In genomic region chr19:43957881-43958280, GRCm38 (mm10) we compare ENCODE assay signal across 16 mouse cellular contexts. TPM values are rescaled to one million over a fixed set of nuclear protein-coding genes. Genes with fewer than 3 reads are reported as not detected.
DNase-seq lines count a peak whose midpoint lies in the region; ATAC-seq lines count a peak whose summit lies in the region.
"Had no signal": no experiment of that assay in that cellular context is flagged by ENCODE, and none has a peak within 500 bp of the region (broad histone marks: within the 10 kb centered on the region; RNA-seq: fewer than 3 reads in every experiment).

No protein-coding gene starts in this region.

- H3K4me3 ChIP-seq in lung, embryonic 16.5 days (ENCODE audit: low read length) = no peak overlapping the region
- H3K4me3 ChIP-seq: gastrocnemius, adult 2 months; hindbrain, embryonic 12.5 days; kidney, embryonic 15.5 days; liver, embryonic 12.5 days had no signal

- peak overlapping the region; percentile 47 for H3K27ac ChIP-seq in lung, embryonic 16.5 days (ENCODE audit: low read length)
- H3K27ac ChIP-seq: gastrocnemius, adult 2 months; hindbrain, embryonic 12.5 days; kidney, embryonic 15.5 days; liver, embryonic 12.5 days had no signal

- peaks cover 8% of the 10 kb centered on the region for H3K4me1 ChIP-seq in lung, embryonic 16.5 days (replicated peaks; ENCODE audit: control insufficient read depth, insufficient read depth, low read length)
- H3K4me1 ChIP-seq: hindbrain, embryonic 12.5 days; liver, embryonic 12.5 days had no signal

- 60% methylated on average over 4 of the region's 4 CpGs for WGBS in lung, embryonic 16.5 days

- no peak for DNase-seq in lung, postnatal 10 days
- peak; percentile 68 to 73 for DNase-seq in layer of hippocampus, adult 8-10 months (ENCODE audit: low spot score in 2 of 2)
- DNase-seq in left cerebral cortex, postnatal 36 days (ENCODE audit: low spot score in 2 of 2) = peak; percentile 62 to 63
- DNase-seq in telencephalon, adult 2 months (ENCODE audit: low read depth, low spot score) = peak; percentile 90
- no peak for DNase-seq in kidney, adult 18-20 months
- no peak for DNase-seq in retina, postnatal 1 day

- H3K36me3 ChIP-seq in lung, embryonic 16.5 days (ENCODE audit: control insufficient read depth, insufficient read depth, low read length) = no peaks in the 10 kb centered on the region
- H3K36me3 ChIP-seq: hindbrain, embryonic 12.5 days; kidney, embryonic 15.5 days had no signal

- no peaks in the 10 kb centered on the region for H3K9me3 ChIP-seq in lung, embryonic 16.5 days (ENCODE audit: control insufficient read depth, low read length)
- H3K9me3 ChIP-seq: hindbrain, embryonic 12.5 days; kidney, embryonic 15.5 days had no signal

- no peak overlapping the region for H3K4me2 ChIP-seq in lung, embryonic 16.5 days (ENCODE audit: low read depth, low read length)
- H3K4me2 ChIP-seq: heart, embryonic 11.5 days; hindbrain, embryonic 12.5 days; kidney, embryonic 15.5 days; liver, embryonic 12.5 days had no signal

- no peaks in the 10 kb centered on the region for H3K27me3 ChIP-seq in lung, embryonic 16.5 days (ENCODE audit: control insufficient read depth, insufficient read depth, low read depth, low read length)
- H3K27me3 ChIP-seq: hindbrain, embryonic 12.5 days; kidney, embryonic 15.5 days had no signal

- no peak overlapping the region for H3K9ac ChIP-seq in lung, embryonic 16.5 days (ENCODE audit: low read length)
- H3K9ac ChIP-seq: hindbrain, embryonic 12.5 days; kidney, embryonic 15.5 days; liver, embryonic 12.5 days had no signal

- no peak; the same call in 1 of the 2 replicates for ATAC-seq in lung, embryonic 16.5 days (ENCODE audit: low read depth)
- no peak for ATAC-seq in granulocyte monocyte progenitor cell, adult 5-6 weeks (replicated peaks; ENCODE audit: poor library complexity, severe bottlenecking)
- ATAC-seq: CD4-positive, CD25-positive, alpha-beta regulatory T cell, adult 4 months; liver, embryonic 12.5 days had no signal

- intact Hi-C loops in left cerebral cortex, postnatal 36 days (cut with DNase I) = no loop called here

RNA-seq across cellular contexts. Expression of gene Dnmbp, which starts 17.9 kb away (rescaled TPM):
- 20.4 and 22.1 TPM in 2 replicates for polyA plus RNA-seq in lung, embryonic 16.5 days (2015; fragmentation: Nextera tagmentation; extraction: Ambion mirVana)
- 10 to 100 TPM; 10.8 to 13.3 (median 11.7) TPM for total RNA-seq in layer of hippocampus, adult 8-10 months (2022)
- total RNA-seq in left cerebral cortex, postnatal 36 days (2021) = 10 to 100 TPM; 11.8 to 12.5 TPM
- 10.5 and 11.9 TPM in 2 replicates for total RNA-seq in granulocyte monocyte progenitor cell, adult 5-6 weeks (2014; fragmentation: Nextera tagmentation)
- total RNA-seq in granulocyte monocyte progenitor cell, adult 5-6 weeks (2017) = 7.4 and 8.3 TPM in 2 replicates

RNA-seq across cellular contexts. Expression of gene Cpn1, which starts 28.5 kb away (rescaled TPM):
- 4.9 and 5.5 TPM in 2 replicates for polyA plus RNA-seq in lung, embryonic 16.5 days (2015; fragmentation: Nextera tagmentation; extraction: Ambion mirVana)
- under 1 TPM in 3 of 4 experiments, not detected in 1; 0.27 to 0.37 (median 0.34) TPM for total RNA-seq in layer of hippocampus, adult 8-10 months (2022)
- total RNA-seq in left cerebral cortex, postnatal 36 days (2021) = under 1 TPM; 0.17 to 0.48 TPM
- total RNA-seq in granulocyte monocyte progenitor cell, adult 5-6 weeks (2014; fragmentation: Nextera tagmentation) = 0.28 TPM in 1 of 2 replicates, not detected in the other
- total RNA-seq in granulocyte monocyte progenitor cell, adult 5-6 weeks (2017) = 0.47 TPM in 1 of 2 replicates, not detected in the other
- total RNA-seq: adrenal gland, adult 18-20 months; common myeloid progenitor, adult 5-6 weeks; gastrocnemius, adult 2 months had no signal
- polyA plus RNA-seq: CD4-positive, CD25-positive, alpha-beta regulatory T cell, adult 4 months had no signal

Comparison
In these comparisons a context has a peak if more than half of its experiments do, and no peak if none do; other contexts are left out.
1. DNase-seq: peak in layer of hippocampus, adult 8-10 months (2 of 2), left cerebral cortex, postnatal 36 days (2 of 2) and telencephalon, adult 2 months (single experiment); none in lung, postnatal 10 days (single experiment), kidney, adult 18-20 months (single experiment) and retina, postnatal 1 day (single experiment).